Mouse (Mus musculus) frontal cortex, adult 2 months (tissue): ENCODE results near the gene Bach2. TPM values are rescaled to one million over a fixed set of nuclear protein-coding genes. Genes with fewer than 3 reads are reported as not detected.

ENCODE experiments used
- DNase-seq, 2 experiments: peaks; one replicate each; pipeline ENCODE4 v3.0.0; 2022; ENCODE audit warnings: low spot score in 1 of 2; ENCODE audit errors: extremely low spot score in 1 of 2
- polyA plus RNA-seq: library from polyadenylated mRNA; depleted of rRNA; stranded (reverse); fragments of >200 nt; gene quantifications from 2 replicates; pipeline ENCODE4 v1.2.3, GENCODE M21; 2012

Gene Bach2
- polyA plus RNA-seq, 1 experiment: 4.8 TPM

- peak in 1 of 2 experiments; percentile 65 for DNase-seq
Measured at GRCm38 (mm10) chr4:32466031-32466430, 227.4 kb downstream of the Bach2 start.

GRCm38 (mm10) chr4:32477977-32478660 lies 239.5 kb downstream of the Bach2 start:
- no peak for DNase-seq

- DNase-seq: no peak
Measured at GRCm38 (mm10) chr4:32479231-32479630, 240.6 kb downstream of the Bach2 start.

GRCm38 (mm10) chr4:32479801-32480700 lies 241.4 kb downstream of the Bach2 start:
- no peak for DNase-seq

GRCm38 (mm10) chr4:32481366-32482055 lies 242.9 kb downstream of the Bach2 start:
- DNase-seq: peak in 1 of 2 experiments; percentile 20

- DNase-seq: no peak
Measured at GRCm38 (mm10) chr4:32482138-32482537, 243.5 kb downstream of the Bach2 start.

GRCm38 (mm10) chr4:32482936-32483335 lies 244.3 kb downstream of the Bach2 start:
- no peak for DNase-seq

- no peak for DNase-seq
Measured at GRCm38 (mm10) chr4:32485848-32486247, 247.2 kb downstream of the Bach2 start.

GRCm38 (mm10) chr4:32486654-32487398 lies 248.2 kb downstream of the Bach2 start:
- DNase-seq: peak in 1 of 2 experiments; percentile 62

GRCm38 (mm10) chr4:32489186-32489585 lies 250.6 kb downstream of the Bach2 start:
- no peak for DNase-seq

GRCm38 (mm10) chr4:32491176-32491575 lies 252.6 kb downstream of the Bach2 start:
- DNase-seq: no peak

- no peak for DNase-seq
Measured at GRCm38 (mm10) chr4:32492834-32493233, 254.2 kb downstream of the Bach2 start.

- DNase-seq: no peak
Measured at GRCm38 (mm10) chr4:32501780-32502179, 263.2 kb downstream of the Bach2 start.

GRCm38 (mm10) chr4:32502181-32502580 lies 263.6 kb downstream of the Bach2 start:
- no peak for DNase-seq

GRCm38 (mm10) chr4:32504236-32504635 lies 265.6 kb downstream of the Bach2 start:
- DNase-seq: no peak

GRCm38 (mm10) chr4:32506306-32506808 lies 267.8 kb downstream of the Bach2 start:
- no peak for DNase-seq

GRCm38 (mm10) chr4:32507041-32507440 lies 268.4 kb downstream of the Bach2 start:
- DNase-seq: no peak

- DNase-seq: no peak
Measured at GRCm38 (mm10) chr4:32508572-32508971, 270.0 kb downstream of the Bach2 start.

- DNase-seq: no peak
Measured at GRCm38 (mm10) chr4:32508996-32509395, 270.4 kb downstream of the Bach2 start.
